Mouse (Mus musculus) cerebellum, adult 2 months (tissue): ENCODE data around the gene Tent4b.

ENCODE experiments used
- CTCF ChIP-seq: fragments of 200-500 bp; IDR thresholded peaks from 2 replicates; pipeline ENCODE4 v1.5.1; 2011; ENCODE audit warnings: low read depth, mild to moderate bottlenecking, control low read depth, low read length, moderate library complexity, borderline replicate concordance; ENCODE audit not compliant: insufficient read depth
- POLR2A ChIP-seq: fragments of 200-500 bp; IDR thresholded peaks from 2 replicates; pipeline ENCODE4 v1.6.1; 2011; ENCODE audit warnings: low read length, control low read depth, borderline replicate concordance; ENCODE audit not compliant: insufficient read depth

DNA sequence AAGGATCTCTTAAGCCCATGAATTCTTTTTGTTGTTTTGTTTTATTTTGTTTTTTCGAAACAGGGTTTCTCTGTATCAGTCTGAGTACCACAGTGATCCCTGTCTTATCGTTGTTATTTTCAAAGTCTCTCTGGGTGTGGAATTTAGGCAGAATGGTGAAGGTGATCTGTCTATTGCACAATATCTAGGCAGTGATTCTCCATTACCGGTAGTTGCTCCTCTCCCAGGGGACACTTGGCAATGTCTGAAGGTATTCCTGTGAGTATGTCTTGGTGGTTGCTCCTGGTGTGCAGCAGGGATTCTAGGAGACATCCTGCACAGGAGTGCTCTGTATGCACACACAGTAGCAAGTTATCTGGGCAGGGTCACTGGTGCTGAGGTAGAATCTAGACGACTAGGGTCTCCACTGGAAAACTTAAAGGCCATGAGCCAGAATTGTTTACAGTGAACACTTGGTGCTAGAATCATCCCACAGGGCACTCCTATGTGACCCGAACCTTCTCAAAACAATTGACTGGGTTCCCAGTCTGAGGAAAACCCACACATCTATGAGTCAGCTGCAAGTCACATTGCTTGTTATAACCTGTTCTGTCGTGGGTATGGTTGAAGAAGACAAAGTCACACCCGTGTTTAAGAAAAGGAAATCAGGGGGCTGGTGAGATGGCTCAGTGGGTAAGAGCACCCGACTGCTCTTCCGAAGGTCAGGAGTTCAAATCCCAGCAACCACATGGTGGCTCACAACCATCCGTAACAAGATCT, 38.6 kb upstream of the Tent4b start:
- TF ChIP-seq CTCF (no peak), POLR2A (no peak)
